30 mouse cellular contexts compared by ENCODE assay signal in the genomic region with DNA sequence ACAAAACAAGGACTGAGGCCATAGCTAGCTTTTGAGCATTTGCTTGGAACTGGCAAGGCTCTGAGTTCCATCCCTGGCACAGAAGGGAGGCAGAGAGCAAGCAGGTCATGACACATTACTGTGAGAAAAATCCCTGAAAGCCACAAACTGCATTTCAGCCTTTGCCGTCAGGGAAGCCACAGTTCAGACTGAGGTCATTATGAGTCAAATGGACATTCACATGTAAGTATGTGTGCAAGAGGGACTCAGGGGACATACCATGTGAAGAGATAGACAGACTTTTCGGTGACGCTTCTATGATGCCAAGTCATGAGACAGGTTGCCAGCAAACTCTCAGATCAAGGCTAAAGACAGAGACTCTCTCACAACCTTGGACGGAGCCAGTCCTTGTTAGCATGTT. TPM values are rescaled to one million over a fixed set of nuclear protein-coding genes. Genes with fewer than 3 reads are reported as not detected.
DNase-seq lines count a peak whose midpoint lies in the region; ATAC-seq lines count a peak whose summit lies in the region.
"Had no signal": no experiment of that assay in that cellular context is flagged by ENCODE, and none has a peak within 500 bp of the region (broad histone marks: within the 10 kb centered on the region; RNA-seq: fewer than 3 reads in every experiment).

No protein-coding gene starts in this region.

- peak; percentile 57 to 87 for DNase-seq in adrenal gland, adult (ENCODE audit: inconsistent age in 2 of 2, low spot score in 1 of 2)
- no peak for DNase-seq in adrenal gland, postnatal 25 days
- DNase-seq in 416B (ENCODE audit: low read depth), result peak; percentile 63
- DNase-seq in NIH3T3 (ENCODE audit: low read depth), result peak; percentile 69
- DNase-seq in fibroblast of lung, adult 2 months (ENCODE audit: low read depth), result peak; percentile 84
- DNase-seq in B cell, adult 2 months, result no peak
- DNase-seq in right cerebral cortex, postnatal 36 days (ENCODE audit: low spot score in 2 of 2), result no peak
- DNase-seq: adrenal gland, postnatal 36 days; cerebellum, adult 2 months; cerebellum, postnatal 25 days; gastrocnemius, postnatal 14 days; heart, postnatal 14 days; kidney, adult 9 months; kidney, postnatal 10 days; layer of hippocampus, postnatal 36 days; left cerebral cortex, postnatal 4 days; lung, adult 2 months; lung, postnatal 10 days; midbrain, embryonic 14.5 days had no signal

- no peaks in the 10 kb centered on the region for H3K9me3 ChIP-seq in midbrain, embryonic 15.5 days
- H3K9me3 ChIP-seq: forebrain, embryonic 10.5 days; forebrain, embryonic 15.5 days; G1E; intestine, embryonic 15.5 days; limb, embryonic 15.5 days; neural tube, embryonic 12.5 days had no signal

- ATAC-seq in midbrain, embryonic 15.5 days (replicated peaks), result no peak
- ATAC-seq: activated CD4-positive, CD25-positive, alpha-beta regulatory T cell, adult 4 months; forebrain, embryonic 15.5 days; hindbrain, embryonic 16.5 days; intestine, embryonic 15.5 days had no signal

- H3K27me3 ChIP-seq in midbrain, embryonic 15.5 days (replicated peaks), result no peaks in the 10 kb centered on the region
- H3K27me3 ChIP-seq: forebrain, embryonic 15.5 days; intestine, embryonic 15.5 days; limb, embryonic 15.5 days; neural tube, embryonic 12.5 days had no signal

- no peak overlapping the region for H3K4me2 ChIP-seq in midbrain, embryonic 15.5 days
- H3K4me2 ChIP-seq: forebrain, embryonic 15.5 days; intestine, embryonic 15.5 days; limb, embryonic 15.5 days; neural tube, embryonic 12.5 days had no signal

- H3K36me3 ChIP-seq in midbrain, embryonic 15.5 days (replicated peaks), result no peaks in the 10 kb centered on the region
- H3K36me3 ChIP-seq: forebrain, embryonic 10.5 days; forebrain, embryonic 15.5 days; G1E; intestine, embryonic 15.5 days; limb, embryonic 15.5 days; neural tube, embryonic 12.5 days had no signal

- H3K9ac ChIP-seq in midbrain, embryonic 15.5 days, result no peak overlapping the region
- H3K9ac ChIP-seq: forebrain, embryonic 15.5 days; intestine, embryonic 15.5 days; limb, embryonic 15.5 days; liver, embryonic 14.5 days; neural tube, embryonic 12.5 days had no signal

- H3K4me1 ChIP-seq in midbrain, embryonic 15.5 days, result peaks cover 29% of the 10 kb centered on the region

- WGBS in midbrain, embryonic 15.5 days, result 94% methylated on average over 4 of the region's 4 CpGs

- no peak overlapping the region for H3K4me3 ChIP-seq in midbrain, embryonic 15.5 days
- H3K4me3 ChIP-seq: forebrain, embryonic 10.5 days; forebrain, embryonic 15.5 days; intestine, embryonic 15.5 days; limb, embryonic 15.5 days; neural tube, embryonic 12.5 days had no signal

- H3K27ac ChIP-seq in midbrain, embryonic 15.5 days, result no peak overlapping the region
- H3K27ac ChIP-seq: forebrain, embryonic 10.5 days; forebrain, embryonic 15.5 days; intestine, embryonic 15.5 days; limb, embryonic 15.5 days; liver, embryonic 14.5 days; macrophage; neural tube, embryonic 12.5 days had no signal

RNA-seq across cellular contexts. Expression of a gene that starts 33.5 kb away (rescaled TPM):
- total RNA-seq in adrenal gland, postnatal 25 days (2021), result 35.7 and 57.7 TPM in 2 replicates
- polyA plus RNA-seq in midbrain, embryonic 15.5 days (2015; fragmentation: Nextera tagmentation; extraction: Ambion mirVana), result 52.6 and 59.4 TPM in 2 replicates

RNA-seq across cellular contexts. Expression of a gene that starts 38.8 kb away (rescaled TPM):
- 65.1 and 69.2 TPM in 2 replicates for total RNA-seq in adrenal gland, postnatal 25 days (2021)
- 18.0 TPM in 2 replicates for polyA plus RNA-seq in midbrain, embryonic 15.5 days (2015; fragmentation: Nextera tagmentation; extraction: Ambion mirVana)

Comparison
In these comparisons a context has a peak if more than half of its experiments do, and no peak if none do; other contexts are left out.
1. DNase-seq: peak in adrenal gland, adult (2 of 2), 416B (single experiment), NIH3T3 (single experiment) and fibroblast of lung, adult 2 months (single experiment); none in adrenal gland, postnatal 25 days (single experiment), B cell, adult 2 months (0 of 2) and right cerebral cortex, postnatal 36 days (0 of 2).